ENCODE assay signal across 9 mouse cellular contexts in the genomic region with DNA sequence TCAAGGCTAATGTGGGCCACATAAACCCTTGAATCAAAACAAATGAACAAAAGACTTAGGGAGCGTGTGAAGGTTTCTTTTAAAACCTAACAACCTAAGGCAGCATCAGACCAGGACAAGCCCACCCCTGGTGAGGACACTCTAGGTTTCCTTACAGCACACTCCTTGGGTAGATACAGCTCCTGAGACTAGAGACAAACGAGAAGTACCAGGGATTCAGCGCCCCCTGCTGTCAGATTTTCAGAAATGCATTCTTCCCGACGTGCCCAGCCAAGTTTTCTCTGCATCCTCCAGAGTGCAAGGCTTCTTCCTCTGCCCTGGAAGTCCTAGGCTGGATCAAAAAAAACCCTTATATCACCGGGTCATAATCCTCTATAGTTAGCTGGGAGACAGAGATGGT. TPM values are rescaled to one million over a fixed set of nuclear protein-coding genes. Genes with fewer than 3 reads are reported as not detected.
A peak's percentile ranks its signal among the peaks of the same experiment; 100 is the strongest.
DNase-seq lines count a peak whose midpoint lies in the region; ATAC-seq lines count a peak whose summit lies in the region.
"Had no signal": no experiment of that assay in that cellular context is flagged by ENCODE, and none has a peak within 500 bp of the region (broad histone marks: within the 10 kb centered on the region; RNA-seq: fewer than 3 reads in every experiment).

No protein-coding gene starts in this region.

- H3K36me3 ChIP-seq in neural tube, embryonic 15.5 days = no peaks in the 10 kb centered on the region
- H3K36me3 ChIP-seq in neural tube, embryonic 11.5 days (ENCODE audit: control insufficient read depth, insufficient read depth, low read length) = no peaks in the 10 kb centered on the region

- intact Hi-C loops in left cerebral cortex, postnatal 36 days (cut with DNase I) = loop anchor here (5.0 to 10.0 kb wide), 2 partner anchors 50 to 218 kb away; a partner anchor contains a TSS

- ATAC-seq in neural tube, embryonic 15.5 days (ENCODE audit: low FRiP score) = no peak
- ATAC-seq in hematopoietic stem cell, adult 5-6 weeks (replicated peaks in 1 of 2; ENCODE audit: insufficient read depth in 1 of 2, low FRiP score in 2 of 2, low TSS enrichment in 1 of 2, low read depth in 1 of 2, poor library complexity in 2 of 2, severe bottlenecking in 2 of 2) = peak; percentile 37 to 74; a peak in 2 of 4 replicates
- 0 out of 2 replicates have a peak, but pooled peaks have one; percentile 52 for ATAC-seq in neural tube, embryonic 11.5 days (ENCODE audit: insufficient read depth, low FRiP score, low TSS enrichment)

- no peak overlapping the region for H3K4me3 ChIP-seq in neural tube, embryonic 15.5 days (replicated peaks)
- no peak overlapping the region for H3K4me3 ChIP-seq in neural tube, embryonic 11.5 days (ENCODE audit: low read depth, low read length)

- H3K9me3 ChIP-seq in neural tube, embryonic 15.5 days (replicated peaks) = no peaks in the 10 kb centered on the region
- no peaks in the 10 kb centered on the region for H3K9me3 ChIP-seq in neural tube, embryonic 11.5 days (ENCODE audit: control insufficient read depth, low read length)

- H3K4me2 ChIP-seq in neural tube, embryonic 15.5 days = no peak overlapping the region
- H3K4me2 ChIP-seq in neural tube, embryonic 11.5 days (ENCODE audit: low read depth) = no peak overlapping the region

- H3K27me3 ChIP-seq in neural tube, embryonic 15.5 days (replicated peaks) = peaks cover 91% of the 10 kb centered on the region
- peaks cover 79% of the 10 kb centered on the region for H3K27me3 ChIP-seq in neural tube, embryonic 11.5 days (ENCODE audit: control insufficient read depth, insufficient read depth, low read length)

- DNase-seq in neural tube, embryonic 10.5 days (ENCODE audit: extremely low spot score, low spot score) = peak; percentile 67
- peak; percentile 73 for DNase-seq in R1 (ENCODE audit: low read depth, low spot score)
- peak; percentile 39 to 52 for DNase-seq in cerebellum, postnatal 36 days
- DNase-seq in left cerebral cortex, postnatal 36 days (ENCODE audit: low spot score in 2 of 2) = peak; percentile 36 to 66
- DNase-seq in neural tube, embryonic 11.5 days (ENCODE audit: low spot score) = peak; percentile 72
- peak; percentile 29 to 33 for DNase-seq in thymus, postnatal 36 days

- 11% methylated on average over 6 of the region's 6 CpGs for WGBS in neural tube, embryonic 15.5 days
- WGBS in neural tube, embryonic 11.5 days = 10% methylated on average over 6 of the region's 6 CpGs

- no peak overlapping the region for H3K27ac ChIP-seq in neural tube, embryonic 15.5 days (replicated peaks)
- no peak overlapping the region for H3K27ac ChIP-seq in neural tube, embryonic 11.5 days (ENCODE audit: low read depth, low read length)

- H3K9ac ChIP-seq in neural tube, embryonic 15.5 days (replicated peaks) = no peak overlapping the region
- no peak overlapping the region for H3K9ac ChIP-seq in neural tube, embryonic 11.5 days (ENCODE audit: low read length)

- peaks cover 6% of the 10 kb centered on the region; the same call in 1 of the 2 replicates for H3K4me1 ChIP-seq in neural tube, embryonic 15.5 days
- H3K4me1 ChIP-seq in neural tube, embryonic 11.5 days (ENCODE audit: control insufficient read depth, insufficient read depth, low read length) = no peaks in the 10 kb centered on the region

RNA-seq across cellular contexts. Expression of a gene that starts 13.0 kb away (rescaled TPM):
- 1.2 and 2.1 TPM in 2 replicates for polyA plus RNA-seq in neural tube, embryonic 15.5 days (2015; fragmentation: Nextera tagmentation; extraction: Ambion mirVana)
- total RNA-seq in hematopoietic stem cell, adult 5-6 weeks (2017) = not detected in 2 replicates
- not detected for total RNA-seq in left cerebral cortex, postnatal 36 days (2021)
- polyA plus RNA-seq in neural tube, embryonic 11.5 days (2014; fragmentation: Nextera tagmentation; extraction: Ambion mirVana) = 0.38 and 0.77 TPM in 2 replicates
- total RNA-seq: gastrocnemius, adult 8-10 months had no signal
